Comparison of ENCODE assay signal across 9 mouse cellular contexts in the genomic region with DNA sequence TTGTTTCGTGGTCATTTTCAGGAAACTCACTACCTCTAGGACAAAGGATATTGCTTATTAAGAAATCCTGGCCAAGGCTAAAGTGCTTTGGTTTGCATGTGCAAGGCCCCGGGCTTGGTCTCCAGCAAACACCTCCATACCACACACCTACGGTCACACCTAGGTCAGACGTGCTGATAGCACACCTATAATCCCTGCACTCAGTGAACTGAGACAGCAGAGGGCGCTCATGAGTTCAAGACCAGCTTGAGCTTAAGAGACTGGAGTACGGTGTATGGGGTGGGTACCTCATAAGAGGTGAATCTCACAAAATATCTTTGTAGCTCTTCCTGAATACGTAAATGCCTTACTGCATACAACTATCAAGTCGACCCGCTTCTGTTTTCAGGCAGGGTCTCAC. TPM values are rescaled to one million over a fixed set of nuclear protein-coding genes. Genes with fewer than 3 reads are reported as not detected.
DNase-seq lines count a peak whose midpoint lies in the region; ATAC-seq lines count a peak whose summit lies in the region.
"Had no signal": no experiment of that assay in that cellular context is flagged by ENCODE, and none has a peak within 500 bp of the region (broad histone marks: within the 10 kb centered on the region; RNA-seq: fewer than 3 reads in every experiment).

No protein-coding gene starts in this region.

- H3K4me2 ChIP-seq in forebrain, embryonic 13.5 days, result no peak overlapping the region

- peaks cover 2% of the 10 kb centered on the region; the same call in 1 of the 2 replicates for H3K9me3 ChIP-seq in forebrain, embryonic 10.5 days
- H3K9me3 ChIP-seq in forebrain, embryonic 13.5 days (replicated peaks), result no peaks in the 10 kb centered on the region

- peak; percentile 37 for DNase-seq in forebrain, embryonic 10.5 days (ENCODE audit: extremely low spot score, low spot score)
- DNase-seq in A20 (ENCODE audit: low read depth, low spot score), result peak; percentile 73
- DNase-seq in adrenal gland, postnatal 14 days, result peak; percentile 77
- peak; percentile 35 for DNase-seq in embryo, embryonic 11.5 days (ENCODE audit: low read depth, low spot score)
- DNase-seq in kidney, postnatal 10 days, result peak; percentile 72
- DNase-seq in lung, postnatal 36 days, result peak; percentile 74
- DNase-seq in spleen, adult 18-20 months, result peak; percentile 21 to 57

- H3K4me3 ChIP-seq in forebrain, embryonic 10.5 days, result no peak overlapping the region
- no peak overlapping the region for H3K4me3 ChIP-seq in forebrain, embryonic 13.5 days
- H3K4me3 ChIP-seq: myocyte had no signal

- no peak for ATAC-seq in forebrain, embryonic 13.5 days

- no peaks in the 10 kb centered on the region for H3K27me3 ChIP-seq in forebrain, embryonic 10.5 days (ENCODE audit: poor library complexity, severe bottlenecking)
- no peaks in the 10 kb centered on the region for H3K27me3 ChIP-seq in forebrain, embryonic 13.5 days

- no peak overlapping the region for H3K9ac ChIP-seq in forebrain, embryonic 13.5 days

- no peak overlapping the region for H3K27ac ChIP-seq in forebrain, embryonic 10.5 days
- no peak overlapping the region for H3K27ac ChIP-seq in forebrain, embryonic 13.5 days

- 65% methylated on average over 9 of the region's 9 CpGs for WGBS in forebrain, embryonic 10.5 days
- 59% methylated on average over 9 of the region's 9 CpGs for WGBS in forebrain, embryonic 13.5 days

- H3K4me1 ChIP-seq in forebrain, embryonic 10.5 days, result no peaks in the 10 kb centered on the region
- no peaks in the 10 kb centered on the region for H3K4me1 ChIP-seq in forebrain, embryonic 13.5 days

- peaks cover 88% of the 10 kb centered on the region for H3K36me3 ChIP-seq in forebrain, embryonic 10.5 days (replicated peaks)
- H3K36me3 ChIP-seq in forebrain, embryonic 13.5 days (ENCODE audit: poor library complexity, severe bottlenecking), result peaks cover 72% of the 10 kb centered on the region

RNA-seq across cellular contexts. Expression of gene Ccsap, which starts 24.6 kb away (rescaled TPM):
- 7.3 and 8.2 TPM in 2 replicates for polyA plus RNA-seq in forebrain, embryonic 10.5 days (2016; fragmentation: Nextera tagmentation; extraction: Ambion mirVana)
- polyA plus RNA-seq in forebrain, embryonic 13.5 days (2015; fragmentation: Nextera tagmentation; extraction: Ambion mirVana), result 6.4 and 7.4 TPM in 2 replicates
- 3.8 and 4.1 TPM in 2 replicates for total RNA-seq in adrenal gland, postnatal 14 days (2021)

RNA-seq across cellular contexts. Expression of gene Rab4a, which starts 29.7 kb away (rescaled TPM):
- 74.9 and 77.6 TPM in 2 replicates for polyA plus RNA-seq in forebrain, embryonic 10.5 days (2016; fragmentation: Nextera tagmentation; extraction: Ambion mirVana)
- polyA plus RNA-seq in forebrain, embryonic 13.5 days (2015; fragmentation: Nextera tagmentation; extraction: Ambion mirVana), result 70.9 and 72.2 TPM in 2 replicates
- 18.9 and 20.0 TPM in 2 replicates for total RNA-seq in adrenal gland, postnatal 14 days (2021)

RNA-seq across cellular contexts. Expression of gene Acta1, which starts 59.1 kb away (rescaled TPM):
- polyA plus RNA-seq in forebrain, embryonic 10.5 days (2016; fragmentation: Nextera tagmentation; extraction: Ambion mirVana), result 0.14 and 0.22 TPM in 2 replicates
- 1.7 and 3.1 TPM in 2 replicates for polyA plus RNA-seq in forebrain, embryonic 13.5 days (2015; fragmentation: Nextera tagmentation; extraction: Ambion mirVana)
- 1.4 and 1.5 TPM in 2 replicates for total RNA-seq in adrenal gland, postnatal 14 days (2021)
